Mouse (Mus musculus) hindbrain, embryonic 10.5 days (tissue): ENCODE data around the gene Akr1d1. TPM values are rescaled to one million over a fixed set of nuclear protein-coding genes. Genes with fewer than 3 reads are reported as not detected.
A peak's percentile ranks its signal among the peaks of the same experiment; 100 is the strongest.

Experiments
- DNase-seq: peaks from one replicate; pipeline ENCODE4 v3.0.0-alpha.2; 2017; ENCODE audit warnings: low spot score
- H3K27ac ChIP-seq: fragments of 300-500 bp; sonication (generic); 2 replicates; pipeline ENCODE4 v1.5.1; 2016; ENCODE audit warnings: mild to moderate bottlenecking, moderate library complexity
- H3K27me3 ChIP-seq: fragments of 300-500 bp; sonication (generic); 2 replicates; pipeline ENCODE4 v1.6.1; 2016; ENCODE audit warnings: mild to moderate bottlenecking; ENCODE audit not compliant: poor library complexity, insufficient read depth, severe bottlenecking
- H3K36me3 ChIP-seq: fragments of 300-500 bp; sonication (generic); 2 replicates; pipeline ENCODE4 v1.6.1; 2016; ENCODE audit warnings: mild to moderate bottlenecking, moderate library complexity
- H3K4me1 ChIP-seq: fragments of 300-500 bp; sonication (generic); replicated peaks from 2 replicates; pipeline ENCODE4 v1.6.1; 2016; ENCODE audit warnings: mild to moderate bottlenecking
- H3K4me3 ChIP-seq: fragments of 300-500 bp; sonication (generic); 2 replicates; pipeline ENCODE4 v1.5.1; 2016; ENCODE audit warnings: mild to moderate bottlenecking, moderate library complexity
- H3K9me3 ChIP-seq: fragments of 300-500 bp; sonication (generic); 2 replicates; pipeline ENCODE4 v1.6.1; 2016; ENCODE audit warnings: mild to moderate bottlenecking, moderate library complexity
- WGBS: fragments of 180-500 bp; shearing (Covaris S2); methylation state at CpG from one replicate; pipeline ENCODE4 v1.1.7; 2016; 5-methylcytosine and 5-hydroxymethylcytosine counted together
- polyA plus RNA-seq: library from polyadenylated mRNA; unstranded; fragments of >200 nt; fragmentation: Nextera tagmentation; extraction: Ambion mirVana; gene quantifications from 2 replicates; pipeline ENCODE4 v1.2.1, GENCODE M21; 2016

Akr1d1 gene
- polyA plus RNA-seq, 1 experiment from 2014 or later = not detected

GRCm38 (mm10) chr6:37604884-37605269 is 74.9 kb downstream of the Akr1d1 start:
- no peaks in the 10 kb centered on the region for H3K9me3 ChIP-seq
- no peak overlapping the region for H3K27ac ChIP-seq
- no peaks in the 10 kb centered on the region for H3K36me3 ChIP-seq
- 73% methylated on average over 5 of the region's 5 CpGs for WGBS
- no peak overlapping the region for H3K4me3 ChIP-seq
- no peak for DNase-seq
- H3K4me1 ChIP-seq = peaks cover 3% of the 10 kb centered on the region; the same call in 1 of the 2 replicates
- no peaks in the 10 kb centered on the region for H3K27me3 ChIP-seq

DNA sequence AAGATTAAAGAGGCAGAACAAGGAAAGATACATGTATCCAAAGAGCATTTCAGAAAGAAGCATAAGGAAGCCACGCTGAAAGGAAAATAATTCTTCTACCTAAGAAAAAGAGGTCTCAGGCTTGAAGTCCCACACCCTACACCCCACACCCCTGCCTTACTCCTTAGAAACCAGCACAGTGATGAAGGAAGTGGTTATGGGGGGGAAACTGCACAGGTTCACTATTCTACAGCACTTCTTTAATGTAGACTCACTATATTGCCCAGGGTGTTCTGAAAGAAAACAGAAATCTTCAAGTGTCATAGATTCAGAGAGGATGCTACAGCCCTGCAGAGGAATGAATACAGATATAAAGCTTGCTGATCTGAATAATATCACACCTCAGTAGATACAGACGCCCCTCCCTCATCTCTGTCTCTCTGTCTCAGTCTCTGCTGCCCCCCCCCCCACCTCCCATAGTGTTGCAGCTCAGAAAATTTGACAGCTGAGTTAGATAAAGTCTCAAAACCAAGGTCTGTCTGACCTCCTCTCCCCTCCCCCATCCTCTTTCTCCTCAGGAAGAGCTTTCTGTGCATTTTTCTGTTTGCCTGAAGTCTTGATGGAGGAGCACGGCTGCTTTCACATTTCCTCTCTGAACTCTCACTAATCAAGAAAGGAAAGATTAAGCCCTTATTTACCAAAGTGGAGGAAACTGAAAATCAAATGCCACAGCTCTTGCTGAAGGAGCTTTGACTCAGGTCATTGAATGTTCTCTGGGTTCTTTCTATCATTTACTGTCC is 77.7 kb downstream of the Akr1d1 start:
- WGBS = 69% methylated on average over 3 of the region's 3 CpGs

GRCm38 (mm10) chr6:37612603-37613284 is 82.8 kb downstream of the Akr1d1 start:
- 0 out of 2 replicates have a peak, but pooled peaks cover 3% of the 10 kb centered on the region for H3K4me1 ChIP-seq
- no peak overlapping the region for H3K4me3 ChIP-seq
- no peaks in the 10 kb centered on the region for H3K9me3 ChIP-seq
- H3K27ac ChIP-seq = no peak overlapping the region
- H3K36me3 ChIP-seq = no peaks in the 10 kb centered on the region
- 84% methylated on average over 6 of the region's 6 CpGs for WGBS
- no peaks in the 10 kb centered on the region for H3K27me3 ChIP-seq
- DNase-seq = no peak

More for the DNA sequence above, 77.7 kb downstream of the Akr1d1 start:
- H3K36me3 ChIP-seq = no peaks in the 10 kb centered on the region
- no peaks in the 10 kb centered on the region for H3K27me3 ChIP-seq
- H3K9me3 ChIP-seq = no peaks in the 10 kb centered on the region
- peaks cover 3% of the 10 kb centered on the region; the same call in 1 of the 2 replicates for H3K4me1 ChIP-seq
- no peak overlapping the region for H3K27ac ChIP-seq
- DNase-seq = no peak
- no peak overlapping the region for H3K4me3 ChIP-seq

DNA sequence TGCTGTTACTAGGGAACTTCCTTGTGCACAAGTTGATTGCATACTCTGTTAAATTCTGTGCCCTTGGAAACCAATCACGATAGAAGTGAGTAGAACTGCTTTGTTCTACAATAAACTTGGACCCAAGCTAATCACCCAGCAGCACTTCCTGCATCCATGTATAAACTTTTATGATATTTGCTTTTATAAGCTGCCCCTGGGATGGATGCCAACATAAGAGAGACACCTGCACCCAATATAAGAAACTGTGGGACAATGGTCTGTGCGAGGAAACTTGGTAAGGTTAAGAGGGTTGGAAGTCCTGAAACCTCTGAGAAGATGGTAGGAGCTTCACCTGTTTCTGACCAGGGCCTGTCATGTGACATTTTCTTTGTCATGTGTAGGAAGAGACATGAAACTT is 85.5 kb downstream of the Akr1d1 start:
- no peaks in the 10 kb centered on the region for H3K27me3 ChIP-seq
- 0 out of 2 replicates have a peak, but pooled peaks cover 3% of the 10 kb centered on the region for H3K4me1 ChIP-seq
- H3K36me3 ChIP-seq = no peaks in the 10 kb centered on the region
- H3K4me3 ChIP-seq = no peak overlapping the region
- no peak for DNase-seq
- no peaks in the 10 kb centered on the region for H3K9me3 ChIP-seq
- 93% methylated on average over 2 of the region's 2 CpGs for WGBS
- no peak overlapping the region for H3K27ac ChIP-seq

- H3K9me3 ChIP-seq = no peaks in the 10 kb centered on the region
- H3K36me3 ChIP-seq = no peaks in the 10 kb centered on the region
- DNase-seq = no peak
- H3K27ac ChIP-seq = no peak overlapping the region
- H3K27me3 ChIP-seq = no peaks in the 10 kb centered on the region
- WGBS = 94% methylated on average over 7 of the region's 7 CpGs
- no peak overlapping the region for H3K4me3 ChIP-seq
- H3K4me1 ChIP-seq = peaks cover 3% of the 10 kb centered on the region; the same call in 1 of the 2 replicates
Observed at GRCm38 (mm10) chr6:37616136-37616535, 86.2 kb downstream of the Akr1d1 start.

GRCm38 (mm10) chr6:37617431-37618011 is 87.5 kb downstream of the Akr1d1 start:
- no peak overlapping the region for H3K4me3 ChIP-seq
- peak overlapping the region; percentile 75 for H3K27ac ChIP-seq
- 62% methylated on average over 10 of the region's 10 CpGs for WGBS
- no peaks in the 10 kb centered on the region for H3K9me3 ChIP-seq
- peak; percentile 33 for DNase-seq
- H3K27me3 ChIP-seq = no peaks in the 10 kb centered on the region
- H3K36me3 ChIP-seq = no peaks in the 10 kb centered on the region
- peaks cover 10% of the 10 kb centered on the region for H3K4me1 ChIP-seq

Other genes starting within 250 kb of the Akr1d1 start
- 0.39 and 1.0 TPM in 2 replicates for gene Dgki, start 230.0 kb upstream of the Akr1d1 start, polyA plus RNA-seq
- 7.6 and 9.4 TPM in 2 replicates for gene Creb3l2, start 88.0 kb upstream of the Akr1d1 start, polyA plus RNA-seq